Mouse (Mus musculus) myocyte (in vitro differentiated cells): ENCODE measurements around the gene Itga8. TPM values are rescaled to one million over a fixed set of nuclear protein-coding genes. Genes with fewer than 3 reads are reported as not detected.

Experiments
- H3K27me3 ChIP-seq: one replicate; pipeline ENCODE4 v1.6.1; 2011; ENCODE audit not compliant: control insufficient read depth, insufficient read depth, insufficient read length
- H3K36me3 ChIP-seq: one replicate; pipeline ENCODE4 v1.6.1; 2011; ENCODE audit not compliant: control insufficient read depth, insufficient read depth
- H3K4me2 ChIP-seq: one replicate; pipeline ENCODE4 v1.6.1; 2011; ENCODE audit warnings: low read depth, control low read depth
- H3K4me3 ChIP-seq: one replicate; pipeline ENCODE4 v1.5.1; 2011; ENCODE audit warnings: mild to moderate bottlenecking, control low read depth, moderate library complexity
- H3K79me2 ChIP-seq: one replicate; pipeline ENCODE4 v1.6.1; 2011; ENCODE audit not compliant: control insufficient read depth, insufficient read depth
- H3ac ChIP-seq: one replicate; pipeline ENCODE4 v1.6.1; 2011; ENCODE audit not compliant: control insufficient read depth, insufficient read length
- CEBPB ChIP-seq: IDR thresholded peaks from 2 replicates; pipeline ENCODE4 v1.6.1; 2011; ENCODE audit warnings: mild to moderate bottlenecking, moderate library complexity; ENCODE audit not compliant: poor library complexity, insufficient read depth, severe bottlenecking
- E2F4 ChIP-seq: IDR thresholded peaks from one replicate; pipeline ENCODE4 v1.6.1; 2011; ENCODE audit warnings: mild to moderate bottlenecking, control low read depth, moderate library complexity; ENCODE audit not compliant: insufficient read depth
- MAX ChIP-seq: IDR thresholded peaks from one replicate; pipeline ENCODE4 v1.6.1; 2011; ENCODE audit warnings: low read depth, mild to moderate bottlenecking, control low read depth
- MYOD1 ChIP-seq, 3 experiments: IDR thresholded peaks; one replicate each; pipeline ENCODE4 v1.6.1; 2011; ENCODE audit warnings: control low read depth in 2 of 3, low read depth in 2 of 3, mild to moderate bottlenecking in 2 of 3, moderate library complexity in 1 of 3; ENCODE audit not compliant: insufficient read length in 2 of 3, control insufficient read depth in 1 of 3
- MYOG ChIP-seq, 3 experiments: IDR thresholded peaks; one replicate each; pipeline ENCODE4 v1.6.1; 2011; ENCODE audit warnings: control low read depth in 2 of 3, low read depth in 2 of 3, mild to moderate bottlenecking in 2 of 3; ENCODE audit not compliant: insufficient read length in 2 of 3, control insufficient read depth in 1 of 3, insufficient read depth in 1 of 3
- POLR2A ChIP-seq: IDR thresholded peaks from one replicate; pipeline ENCODE4 v1.6.1; 2011; ENCODE audit warnings: low read depth, mild to moderate bottlenecking, control low read depth, moderate library complexity; ENCODE audit not compliant: insufficient read length
- POLR2AphosphoS2 ChIP-seq: IDR thresholded peaks from one replicate; pipeline ENCODE4 v1.6.1; 2011; ENCODE audit warnings: low read depth, control low read depth; ENCODE audit not compliant: insufficient read length
- REST ChIP-seq: IDR thresholded peaks from one replicate; pipeline ENCODE4 v1.6.1; 2011; ENCODE audit warnings: mild to moderate bottlenecking, control low read depth, moderate library complexity; ENCODE audit not compliant: insufficient read depth, insufficient read length
- SRF ChIP-seq: IDR thresholded peaks from one replicate; pipeline ENCODE4 v1.6.1; 2011; ENCODE audit warnings: low read depth; ENCODE audit not compliant: control insufficient read depth, insufficient read length
- TCF12 ChIP-seq: IDR thresholded peaks from one replicate; pipeline ENCODE4 v1.6.1; 2011; ENCODE audit warnings: mild to moderate bottlenecking, control low read depth; ENCODE audit not compliant: poor library complexity, insufficient read depth, severe bottlenecking
- TCF3 ChIP-seq: IDR thresholded peaks from one replicate; pipeline ENCODE4 v1.6.1; 2011; ENCODE audit warnings: low read depth, control low read depth; ENCODE audit not compliant: insufficient read length
- USF1 ChIP-seq: IDR thresholded peaks from one replicate; pipeline ENCODE4 v1.6.1; 2011; ENCODE audit warnings: low read depth, mild to moderate bottlenecking, control low read depth, moderate library complexity
- polyA plus RNA-seq: library from polyadenylated mRNA; unstranded; fragments of >200 nt; fragmentation: generic; extraction: Trizol; gene quantifications from one replicate; pipeline ENCODE4 v1.2.1, GENCODE M21; 2012; ENCODE audit warnings: missing spikeins

Itga8 gene
- polyA plus RNA-seq, 1 experiment, result 0.08 TPM

DNA sequence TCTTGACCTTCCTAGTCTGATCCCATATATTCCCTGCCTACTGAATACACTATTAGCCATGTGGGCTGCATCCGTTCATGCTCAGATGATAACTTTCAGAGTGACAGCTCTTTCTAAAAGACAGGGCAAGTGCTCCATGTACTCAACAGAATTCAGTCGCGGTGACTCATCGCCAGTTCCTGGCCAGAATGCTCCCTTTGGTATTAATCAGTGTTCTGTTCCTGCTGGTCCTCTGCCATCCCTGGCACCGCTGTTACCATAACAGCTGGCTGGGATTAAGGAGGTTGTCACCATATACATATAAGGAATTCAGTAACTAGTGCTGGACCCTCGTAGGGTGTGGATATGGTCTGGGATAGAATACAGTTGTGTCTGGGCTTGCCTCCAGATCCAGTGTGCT, 23.7 kb upstream of the Itga8 start:
- no peaks in the 10 kb centered on the region for H3K36me3 ChIP-seq
- H3K4me3 ChIP-seq, result no peak overlapping the region
- H3K79me2 ChIP-seq, result no peaks in the 10 kb centered on the region
- peak overlapping the region; percentile 44 for H3K4me2 ChIP-seq
- TF ChIP-seq REST, result no peak
- TF ChIP-seq POLR2A, result no peak
- TF ChIP-seq E2F4, result no peak
- TF ChIP-seq POLR2AphosphoS2, result no peak
- no peak for TF ChIP-seq MAX
- peak in 2 of 3 experiments; percentile 60 to 75 for TF ChIP-seq MYOD1 (IDR thresholded peaks at IDR 0.05; ENCODE audit: control insufficient read depth in 1 of 3, insufficient read length in 2 of 3, low read depth in 2 of 3)
- TF ChIP-seq CEBPB, result no peak
- TF ChIP-seq SRF, result peak; percentile 86
- no peak for TF ChIP-seq TCF12
- TF ChIP-seq USF1, result no peak
- TF ChIP-seq MYOG (IDR thresholded peaks at IDR 0.05; ENCODE audit: control insufficient read depth in 1 of 3, insufficient read depth in 1 of 3, insufficient read length in 2 of 3, low read depth in 2 of 3), result peak in 2 of 3 experiments; percentile 2 to 43
- no peak for TF ChIP-seq TCF3
- H3K27me3 ChIP-seq, result no peaks in the 10 kb centered on the region
- no peak overlapping the region for H3ac ChIP-seq

DNA sequence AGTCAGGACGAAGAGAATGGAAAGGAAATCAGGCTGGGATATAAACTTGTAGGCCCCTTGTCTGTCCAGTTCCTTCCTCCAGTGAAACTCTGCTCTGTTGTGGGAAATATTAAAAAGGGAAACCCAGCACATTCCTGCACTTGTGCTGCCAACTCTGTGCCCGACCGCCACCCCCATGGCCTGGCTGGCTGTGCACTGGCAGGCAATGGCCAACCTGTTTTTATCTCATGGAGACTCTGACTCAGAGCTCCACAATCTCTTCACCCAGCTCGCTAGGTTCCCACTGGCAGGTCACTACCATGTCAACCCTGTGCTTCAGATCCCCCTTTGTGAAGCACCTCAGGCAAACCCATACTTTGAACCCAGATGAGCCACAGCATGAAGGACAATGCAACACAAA, 19.2 kb upstream of the Itga8 start:
- no peaks in the 10 kb centered on the region for H3K36me3 ChIP-seq
- no peak overlapping the region for H3ac ChIP-seq
- TF ChIP-seq MYOG (IDR thresholded peaks at IDR 0.05; ENCODE audit: control insufficient read depth in 1 of 3, insufficient read depth in 1 of 3, insufficient read length in 2 of 3, low read depth in 2 of 3) (no peak), REST (no peak), POLR2AphosphoS2 (no peak), TCF3 (no peak), USF1 (no peak), MAX (no peak), POLR2A (no peak), E2F4 (no peak), CEBPB (no peak), MYOD1 (IDR thresholded peaks at IDR 0.05; ENCODE audit: control insufficient read depth in 1 of 3, insufficient read length in 2 of 3, low read depth in 2 of 3) (no peak), TCF12 (no peak), SRF (no peak)
- no peak overlapping the region for H3K4me3 ChIP-seq
- no peaks in the 10 kb centered on the region for H3K27me3 ChIP-seq
- H3K79me2 ChIP-seq, result no peaks in the 10 kb centered on the region
- H3K4me2 ChIP-seq, result no peak overlapping the region

DNA sequence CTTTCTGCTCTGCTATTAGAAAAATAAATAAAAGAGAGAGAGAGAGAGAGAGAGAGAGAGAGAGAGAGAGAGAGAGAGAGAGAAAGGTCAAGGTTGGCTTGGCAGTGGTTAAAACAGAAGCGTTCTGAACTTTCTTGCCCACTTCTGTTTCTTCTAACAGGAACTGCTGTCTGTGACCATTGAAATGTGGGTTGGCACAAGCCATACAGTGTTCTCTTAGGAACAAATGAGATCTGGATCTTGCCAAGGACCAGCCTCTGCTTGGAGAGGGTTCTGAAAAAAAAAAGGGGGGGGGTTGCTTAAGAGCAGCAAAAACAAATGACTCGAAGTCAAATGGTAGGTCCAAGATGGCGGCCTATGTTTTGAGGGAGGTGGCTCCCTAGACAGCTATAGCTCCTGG, 17.0 kb upstream of the Itga8 start:
- TF ChIP-seq POLR2AphosphoS2 (no peak), MYOD1 (IDR thresholded peaks at IDR 0.05; ENCODE audit: control insufficient read depth in 1 of 3, insufficient read length in 2 of 3, low read depth in 2 of 3) (no peak), SRF (no peak), REST (no peak), MYOG (IDR thresholded peaks at IDR 0.05; ENCODE audit: control insufficient read depth in 1 of 3, insufficient read depth in 1 of 3, insufficient read length in 2 of 3, low read depth in 2 of 3) (no peak), CEBPB (no peak), E2F4 (no peak), TCF3 (no peak), POLR2A (no peak), USF1 (no peak), MAX (no peak), TCF12 (no peak)
- Histone ChIP-seq H3K36me3 (no peaks in the 10 kb centered on the region), H3K4me2 (no peak overlapping the region), H3K79me2 (no peaks in the 10 kb centered on the region), H3K4me3 (no peak overlapping the region), H3ac (no peak overlapping the region), H3K27me3 (no peaks in the 10 kb centered on the region)

DNA sequence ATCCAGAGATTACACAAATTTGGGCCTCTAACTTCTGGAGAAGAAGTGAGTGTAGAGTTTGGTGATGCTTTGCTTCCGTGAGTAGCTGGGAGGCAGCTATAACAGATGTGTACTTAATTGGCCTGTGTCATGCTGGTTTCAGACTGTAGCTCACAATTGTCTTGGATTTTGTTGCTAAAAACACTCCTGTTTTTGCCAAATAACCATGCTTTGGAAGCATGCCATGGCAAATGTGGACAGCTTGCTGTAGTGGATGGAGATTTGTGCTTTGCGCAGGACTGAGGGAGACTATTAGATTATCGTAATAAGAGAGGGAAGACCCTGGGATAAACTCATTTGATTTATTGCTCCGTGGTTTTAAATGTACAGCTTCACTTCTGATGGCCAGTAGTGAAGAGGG, 16.3 kb upstream of the Itga8 start:
- TF ChIP-seq MYOD1 (IDR thresholded peaks at IDR 0.05; ENCODE audit: control insufficient read depth in 1 of 3, insufficient read length in 2 of 3, low read depth in 2 of 3) (no peak), CEBPB (no peak), USF1 (no peak), TCF12 (no peak), MAX (no peak), MYOG (IDR thresholded peaks at IDR 0.05; ENCODE audit: control insufficient read depth in 1 of 3, insufficient read depth in 1 of 3, insufficient read length in 2 of 3, low read depth in 2 of 3) (no peak), POLR2A (no peak), E2F4 (no peak), TCF3 (no peak), SRF (no peak), REST (no peak), POLR2AphosphoS2 (no peak)
- no peaks in the 10 kb centered on the region for H3K36me3 ChIP-seq
- H3K4me3 ChIP-seq, result no peak overlapping the region
- no peaks in the 10 kb centered on the region for H3K79me2 ChIP-seq
- no peaks in the 10 kb centered on the region for H3K27me3 ChIP-seq
- no peak overlapping the region for H3K4me2 ChIP-seq
- H3ac ChIP-seq, result no peak overlapping the region
